Mouse (Mus musculus): Measurements from ENCODE around the gene Cfap45. TPM values are rescaled to one million over a fixed set of nuclear protein-coding genes. Genes with fewer than 3 reads are reported as not detected.

The Cfap45 gene
- total RNA-seq, 2 experiments from 2014 or later = not detected

DNA sequence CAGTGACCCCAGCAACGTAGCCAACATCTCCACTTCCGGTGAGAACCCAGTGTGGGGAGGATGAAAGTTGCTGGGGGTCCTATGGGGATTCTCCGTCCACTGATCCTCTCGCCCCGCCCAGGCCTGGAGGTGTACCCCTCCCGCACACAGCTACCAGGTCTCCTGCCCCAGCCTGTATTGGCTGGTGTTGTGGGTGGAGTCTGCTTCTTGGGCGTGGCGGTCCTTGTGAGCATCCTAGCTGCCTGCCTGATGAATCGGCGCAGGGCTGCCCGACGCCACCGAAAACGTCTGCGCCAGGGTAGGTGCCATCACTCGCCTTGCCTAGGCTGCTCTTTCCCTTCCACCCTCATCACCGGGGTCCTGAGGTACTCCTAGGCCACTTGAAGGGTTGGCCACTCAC, 24.6 kb upstream of the Cfap45 start:
- DNase-seq = no peak

DNA sequence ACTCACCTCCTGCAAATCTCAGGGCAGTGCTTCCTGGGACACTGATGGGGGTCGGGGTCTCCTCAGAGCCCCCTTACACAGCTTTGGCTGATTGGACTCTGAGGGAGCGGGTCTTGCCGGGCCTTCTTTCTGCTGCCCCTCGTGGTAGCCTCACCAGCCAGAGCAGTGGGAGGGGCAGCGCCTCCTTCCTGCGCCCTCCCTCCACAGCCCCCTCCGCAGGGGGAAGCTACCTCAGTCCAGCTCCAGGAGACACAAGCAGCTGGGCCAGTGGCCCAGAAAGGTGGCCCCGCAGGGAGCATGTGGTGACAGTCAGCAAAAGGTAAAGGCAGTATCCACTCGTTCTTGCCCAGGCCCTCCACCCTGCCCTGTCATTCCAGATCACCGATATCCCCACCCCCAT, 23.2 kb upstream of the Cfap45 start:
- no peak for DNase-seq

DNA sequence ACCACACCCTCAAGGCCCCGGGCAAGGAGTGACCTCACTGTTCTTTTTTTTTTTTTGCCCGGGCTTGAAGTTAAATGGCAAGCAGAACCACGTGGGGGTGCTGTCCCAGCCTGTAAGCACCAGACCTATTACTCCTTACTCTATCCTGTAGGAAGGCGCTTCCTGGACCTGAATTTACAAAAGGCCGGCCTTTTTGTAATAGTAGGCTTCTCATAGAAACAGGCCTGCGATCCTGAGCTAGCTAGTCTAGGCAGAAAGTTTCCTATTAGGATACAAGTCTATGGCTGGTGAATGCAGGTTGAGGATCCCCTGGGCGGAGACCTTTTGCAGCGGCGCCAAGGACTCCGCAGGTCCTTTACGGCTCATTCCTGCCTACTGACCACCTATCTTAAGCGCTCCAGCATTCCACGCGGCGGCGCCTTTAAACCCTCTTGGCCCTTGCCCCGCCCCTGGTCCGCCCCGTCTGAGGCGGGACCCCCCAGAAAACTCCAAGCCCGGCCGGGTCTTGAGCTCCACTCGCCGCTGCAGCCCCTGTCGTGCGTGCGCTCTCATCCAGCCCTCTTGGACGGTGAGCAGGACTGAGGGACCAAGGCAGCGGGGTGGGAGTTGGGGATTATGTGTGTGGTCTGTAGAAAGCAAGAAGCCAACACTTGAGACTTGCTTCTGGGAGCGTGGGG, 20.7 kb upstream of the Cfap45 start, which contains the start of gene Tagln2:
TSS of gene Tagln2 (plus strand) at position 283 of the 677 bp plus-strand sequence.
- peak; percentile 84 for DNase-seq

DNA sequence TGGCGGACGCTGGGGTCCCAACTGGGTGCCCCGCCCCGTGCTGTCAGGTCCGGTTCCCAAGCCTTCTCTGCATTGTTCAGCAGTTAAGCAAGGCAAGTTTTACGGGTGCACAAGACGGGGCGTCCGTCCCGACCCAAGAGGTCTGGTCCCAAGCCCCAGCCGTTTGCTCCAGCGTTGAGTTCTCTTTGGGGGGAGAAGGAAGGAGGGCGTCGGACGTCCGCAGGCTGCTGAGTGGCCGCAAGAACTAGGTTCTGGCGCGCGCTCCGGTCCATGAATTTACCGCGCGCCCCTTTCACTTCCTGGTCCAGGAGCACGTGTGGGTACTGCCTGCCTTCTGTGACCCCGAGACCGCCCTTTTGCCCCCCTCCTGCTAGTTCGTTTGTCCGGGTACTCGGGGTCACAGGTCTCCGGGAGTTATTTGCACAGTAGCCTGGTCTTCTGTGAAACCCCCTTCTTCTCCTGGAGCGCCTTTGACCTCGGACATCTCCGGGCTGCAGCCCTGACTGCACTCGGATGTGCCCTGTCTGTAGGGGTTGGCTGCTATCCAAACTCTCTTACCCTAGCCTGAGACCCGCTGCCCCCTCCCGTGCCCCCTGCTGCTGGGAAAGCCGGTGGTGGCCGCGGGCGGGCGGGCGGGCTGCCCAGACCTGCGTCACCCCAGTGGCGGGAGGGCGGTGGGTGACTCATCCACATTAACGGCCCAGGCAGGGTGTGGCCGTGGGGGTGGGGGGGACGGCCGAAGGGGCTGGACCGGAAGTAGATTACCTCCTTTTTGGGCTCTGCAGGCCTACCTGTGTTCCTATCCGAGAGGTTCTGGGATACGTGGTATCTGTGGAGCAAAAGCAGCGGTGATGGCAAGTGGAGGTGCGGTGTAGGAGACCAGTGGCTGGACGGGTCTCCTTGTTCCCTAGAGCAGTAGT, 19.9 kb upstream of the Cfap45 start:
- DNase-seq = peak; percentile 79

- DNase-seq = peak; percentile 84
Observed at GRCm38 (mm10) chr1:172501371-172502144, 19.0 kb upstream of the Cfap45 start.

DNA sequence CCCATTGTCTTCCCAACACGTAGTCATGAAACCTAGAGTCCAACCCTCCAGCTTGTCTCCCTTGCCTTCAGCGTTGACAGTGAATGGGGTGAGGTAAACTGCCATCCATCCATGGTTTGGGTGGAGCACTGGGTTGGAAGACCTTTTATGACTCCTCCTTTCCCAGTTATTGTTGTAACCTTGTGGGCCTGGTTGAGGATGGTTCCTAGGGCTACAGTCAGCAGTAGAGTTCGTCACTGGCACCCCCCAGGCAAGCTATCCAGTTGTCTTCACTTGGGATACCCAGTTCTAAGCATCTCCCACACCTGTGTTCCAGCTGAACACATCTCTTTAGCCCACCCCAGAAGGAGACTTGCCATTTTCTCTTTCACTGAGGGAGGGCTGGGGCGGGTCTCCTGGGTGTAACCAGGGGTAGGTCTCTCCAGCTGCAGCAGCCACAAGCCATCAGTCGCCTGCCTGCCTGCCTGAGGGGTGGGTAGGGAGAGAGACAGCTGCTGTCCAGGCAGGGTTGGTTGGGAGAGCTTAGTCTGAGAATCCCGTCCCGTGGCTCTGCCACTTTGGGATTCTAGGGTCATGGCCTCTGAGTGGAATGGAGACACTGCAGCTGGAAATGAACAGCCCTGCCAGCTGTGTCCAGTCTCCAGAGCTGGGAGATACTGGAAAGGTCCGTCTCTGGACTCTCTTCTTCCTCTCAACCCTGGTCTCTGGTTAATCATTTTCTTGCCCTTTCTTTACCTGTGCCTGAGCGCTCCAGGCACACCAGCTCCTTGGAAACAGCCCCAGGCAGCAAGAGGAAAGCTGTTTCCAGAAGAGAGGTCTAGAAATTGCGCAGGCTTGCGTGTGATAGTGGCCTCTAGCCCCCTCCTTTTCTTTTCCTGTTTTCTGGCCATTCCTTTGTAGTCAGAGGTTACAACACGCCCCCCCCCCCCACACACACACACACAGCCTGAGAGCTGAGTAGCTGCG, 18.2 kb upstream of the Cfap45 start:
- DNase-seq = no peak

- DNase-seq = peak; percentile 29
Observed at GRCm38 (mm10) chr1:172503111-172503997, 17.2 kb upstream of the Cfap45 start.

DNA sequence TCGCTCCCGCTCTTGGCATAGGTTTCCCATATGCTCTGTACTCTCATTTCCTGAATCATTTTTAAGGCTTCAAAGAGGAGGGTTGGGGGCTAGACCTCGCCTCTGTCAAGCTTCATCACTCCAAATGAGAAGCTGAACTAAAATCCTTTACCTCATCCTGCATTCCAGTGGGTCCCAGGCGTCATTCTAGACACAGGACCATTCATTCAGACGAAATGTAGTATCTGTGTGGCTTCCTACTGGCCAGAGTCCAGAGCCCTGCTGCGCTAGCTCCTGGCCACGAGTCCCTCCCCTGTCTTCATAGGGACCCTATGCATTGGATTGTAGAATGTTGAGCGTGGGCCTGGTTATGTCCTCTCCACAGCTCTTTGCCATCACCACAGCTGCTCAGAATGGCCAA, 15.8 kb upstream of the Cfap45 start:
- DNase-seq = no peak

GRCm38 (mm10) chr1:172507001-172507400, 13.6 kb upstream of the Cfap45 start:
- DNase-seq = no peak

GRCm38 (mm10) chr1:172507701-172508100, 12.9 kb upstream of the Cfap45 start:
- no peak for DNase-seq

DNA sequence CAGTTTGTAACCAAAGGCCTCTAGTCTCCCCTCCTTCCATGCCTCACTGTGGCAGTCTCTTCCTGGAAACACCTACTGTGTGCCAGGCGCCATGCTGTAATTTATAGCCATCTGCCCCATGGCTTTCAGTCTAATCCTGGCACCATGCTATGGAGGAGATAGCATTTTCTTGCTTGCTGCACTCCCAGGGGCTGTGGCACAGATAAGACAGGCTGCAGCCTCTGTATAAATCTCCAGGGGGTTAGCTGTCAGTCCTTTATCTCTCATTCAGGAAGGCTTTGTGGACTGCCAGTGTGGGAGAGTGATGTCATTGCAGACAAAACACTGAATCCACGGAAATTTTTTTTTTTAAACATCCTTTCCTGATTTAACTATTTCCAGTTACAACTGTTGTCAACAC, 12.4 kb upstream of the Cfap45 start:
- no peak for DNase-seq

DNA sequence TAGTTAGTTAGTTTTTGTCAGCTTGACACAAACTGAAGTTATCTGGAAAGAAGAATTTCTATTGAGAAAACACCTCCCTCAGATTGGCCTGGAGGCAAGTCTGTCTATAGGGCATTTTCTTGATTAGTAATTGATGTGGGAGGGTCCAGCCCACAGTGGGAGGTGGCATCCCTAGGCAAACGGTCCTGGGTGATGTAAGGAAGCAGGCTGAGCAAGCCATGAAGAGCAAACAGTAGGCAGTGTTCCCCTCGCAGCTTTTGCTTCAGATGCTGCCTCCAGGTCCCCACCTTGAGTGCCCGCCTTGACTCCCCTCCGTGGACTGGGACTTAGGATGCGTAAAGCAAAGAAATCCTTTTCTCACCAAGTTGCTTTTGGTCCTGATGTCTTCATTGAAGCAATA, 11.4 kb upstream of the Cfap45 start:
- no peak for DNase-seq

DNA sequence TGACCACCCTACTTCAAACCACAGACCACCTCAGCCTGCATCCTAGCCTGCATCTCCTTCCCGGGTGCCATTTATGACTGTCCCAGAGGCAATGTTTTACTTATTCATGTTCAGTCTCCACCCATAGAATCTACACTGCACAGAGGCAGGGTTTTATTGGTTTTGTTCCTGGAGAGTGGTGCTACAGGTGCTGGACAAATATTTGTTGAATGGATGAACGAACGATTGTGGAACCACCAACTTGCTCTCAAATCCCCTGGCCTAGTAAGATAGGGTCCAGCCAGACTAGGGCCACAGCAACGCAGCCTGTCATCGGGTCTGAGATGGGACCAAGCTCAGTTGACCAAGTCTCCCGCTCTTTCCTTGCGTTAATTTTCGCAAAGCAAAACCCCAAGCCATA, 10.6 kb upstream of the Cfap45 start:
- no peak for DNase-seq

DNA sequence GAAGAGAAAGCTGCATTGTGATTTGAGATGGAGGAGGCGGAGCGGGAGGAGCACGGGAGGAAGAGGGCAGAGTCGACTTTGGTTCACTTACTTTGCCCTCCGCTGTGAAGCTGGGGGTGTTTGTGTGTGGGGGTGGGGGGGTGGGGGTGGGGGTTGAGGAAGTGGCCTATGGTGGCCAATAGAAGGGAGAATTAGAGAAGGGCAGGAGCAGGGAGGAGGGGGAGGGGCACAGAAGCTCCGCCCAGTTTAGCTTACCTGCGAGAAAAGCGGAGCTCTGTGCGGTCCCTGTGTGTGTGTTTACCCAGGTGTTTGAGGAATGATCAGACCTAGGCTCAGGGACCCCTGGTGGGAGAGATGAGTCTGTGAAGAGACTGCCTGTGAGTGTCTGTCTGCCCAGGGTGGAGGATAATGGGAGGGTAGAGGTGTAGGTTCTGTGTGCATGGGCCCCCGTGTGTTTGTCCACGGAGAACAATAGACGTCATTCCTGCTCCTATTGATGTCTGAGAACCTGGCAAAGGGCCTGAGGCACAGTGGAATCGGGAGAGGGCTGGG, 10.1 kb upstream of the Cfap45 start:
- no peak for DNase-seq

- DNase-seq = peak; percentile 61
Observed at GRCm38 (mm10) chr1:172512962-172513361, 7.6 kb upstream of the Cfap45 start.

DNA sequence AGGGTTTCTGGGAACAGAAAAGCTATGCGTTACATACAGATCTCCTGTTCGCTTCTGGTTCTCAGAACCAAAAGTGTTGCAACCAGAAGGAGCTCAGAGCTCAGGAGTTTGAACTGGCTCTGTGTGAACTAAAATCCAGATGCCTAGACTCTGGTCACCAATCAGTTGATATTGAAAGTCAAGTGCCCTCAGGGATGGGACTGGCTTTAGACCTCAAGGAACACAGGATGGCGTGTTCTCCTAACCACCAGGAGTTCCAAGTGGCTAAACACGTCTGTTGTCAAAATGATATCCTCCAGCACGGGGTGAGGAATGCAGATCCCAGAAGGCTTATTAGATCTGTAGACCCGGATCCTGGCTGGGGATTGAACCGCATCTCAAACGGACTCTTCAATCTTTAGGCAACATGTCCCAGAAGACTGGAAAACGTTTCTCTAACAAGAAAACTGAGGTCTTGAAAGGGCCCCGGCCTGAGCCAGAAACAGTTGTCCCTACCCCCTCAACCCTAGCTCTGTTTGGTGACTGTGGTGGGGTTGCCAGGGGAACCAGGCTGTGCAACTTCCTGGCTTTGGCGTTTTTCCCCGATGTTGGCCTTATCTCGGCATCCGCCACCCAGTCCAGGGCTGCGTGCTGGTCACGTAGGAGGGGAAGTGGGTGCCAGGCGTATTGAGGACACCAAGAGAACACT, 6.9 kb upstream of the Cfap45 start:
- DNase-seq = peak; percentile 60

DNA sequence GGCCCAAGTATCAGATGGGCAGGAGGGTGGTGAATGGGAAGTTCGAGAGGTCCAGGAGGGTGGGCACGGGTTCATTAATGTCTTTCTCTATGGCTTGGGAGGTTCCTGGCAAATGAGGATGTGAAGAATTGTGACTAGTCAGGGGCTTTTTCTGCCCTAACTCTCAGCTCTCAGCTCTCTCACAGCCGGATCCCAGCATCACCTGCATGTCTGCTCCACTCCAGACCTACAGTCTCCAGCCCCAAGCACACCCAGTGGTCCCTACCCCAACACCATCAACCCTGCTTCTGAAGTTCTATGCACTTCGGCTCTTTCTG, 6.4 kb upstream of the Cfap45 start:
- DNase-seq = no peak

GRCm38 (mm10) chr1:172514551-172515268, 5.9 kb upstream of the Cfap45 start:
- no peak for DNase-seq

DNA sequence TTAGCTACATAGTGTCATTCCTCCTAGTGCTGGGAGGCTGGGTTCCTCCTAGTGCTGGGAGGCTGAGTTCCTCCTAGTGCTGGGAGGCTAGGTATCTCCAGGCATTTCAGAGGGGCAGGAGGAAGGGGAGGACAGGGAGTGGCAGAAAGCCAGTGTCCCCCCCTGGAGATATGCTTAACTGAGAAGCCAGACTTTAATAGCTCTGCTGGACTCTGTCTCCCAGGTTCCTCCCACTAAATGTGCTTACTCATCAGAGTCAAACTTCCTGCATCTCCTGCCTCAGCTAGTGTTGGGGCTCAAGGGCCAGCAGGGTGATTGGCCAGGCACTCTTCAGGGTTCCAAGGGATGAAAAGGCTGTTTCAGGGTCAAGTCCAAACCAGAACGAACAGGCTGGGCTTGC, 5.2 kb upstream of the Cfap45 start:
- DNase-seq = no peak

All from gastrocnemius, postnatal 25 days (tissue).